Mouse (Mus musculus) fat pad, adult 2 months (tissue): Measurements from ENCODE around the gene Gpam.

Experiments
- DNase-seq: peaks from one replicate; pipeline ENCODE4 v3.0.0-alpha.2; 2011; ENCODE audit warnings: low read depth, low spot score; ENCODE audit errors: extremely low read depth

Gpam gene

GRCm38 (mm10) chr19:55069054-55069453 is 58.0 kb downstream of the Gpam start:
- no peak for DNase-seq

GRCm38 (mm10) chr19:55063272-55063671 is 63.8 kb downstream of the Gpam start:
- no peak for DNase-seq

- DNase-seq: no peak
Observed at GRCm38 (mm10) chr19:55062501-55062900, 64.5 kb downstream of the Gpam start.

GRCm38 (mm10) chr19:55061951-55062350 is 65.1 kb downstream of the Gpam start:
- no peak for DNase-seq

- DNase-seq: no peak
Observed at GRCm38 (mm10) chr19:55061447-55061901, 65.6 kb downstream of the Gpam start.

- no peak for DNase-seq
Observed at GRCm38 (mm10) chr19:55060964-55061363, 66.1 kb downstream of the Gpam start.

GRCm38 (mm10) chr19:55057483-55057882 is 69.6 kb downstream of the Gpam start:
- no peak for DNase-seq

GRCm38 (mm10) chr19:55055634-55056269 is 71.3 kb downstream of the Gpam start:
- no peak for DNase-seq

- no peak for DNase-seq
Observed at GRCm38 (mm10) chr19:55053163-55053562, 73.9 kb downstream of the Gpam start.

GRCm38 (mm10) chr19:55037406-55037805 is 89.6 kb downstream of the Gpam start:
- DNase-seq: no peak

- no peak for DNase-seq
Observed at GRCm38 (mm10) chr19:55018872-55019271, 108.2 kb downstream of the Gpam start.
